Mouse (Mus musculus) forebrain, embryonic 12.5 days (tissue): ENCODE results near the gene Nfkbil1. TPM values are rescaled to one million over a fixed set of nuclear protein-coding genes. Genes with fewer than 3 reads are reported as not detected.

Experiments used
- ATAC-seq: fragments of 200-750 bp; cut with Nextera tagmentation; 2 replicates; pipeline ENCODE4 v1.8.0; 2017; ENCODE audit warnings: moderate TSS enrichment; ENCODE audit not compliant: low FRiP score
- H3K27ac ChIP-seq: fragments of 300-500 bp; sonication (generic); 2 replicates; pipeline ENCODE4 v1.5.1; 2016; ENCODE audit warnings: mild to moderate bottlenecking
- H3K27me3 ChIP-seq: fragments of 300-500 bp; sonication (generic); 2 replicates; pipeline ENCODE4 v1.6.1; 2016; ENCODE audit warnings: mild to moderate bottlenecking
- H3K36me3 ChIP-seq: fragments of 300-500 bp; sonication (generic); replicated peaks from 2 replicates; pipeline ENCODE4 v1.6.1; 2016; ENCODE audit warnings: mild to moderate bottlenecking
- H3K4me1 ChIP-seq: fragments of 300-500 bp; sonication (generic); 2 replicates; pipeline ENCODE4 v1.6.1; 2016
- H3K4me2 ChIP-seq: fragments of 300-500 bp; sonication (generic); 2 replicates; pipeline ENCODE4 v1.6.1; 2016; ENCODE audit warnings: mild to moderate bottlenecking, moderate library complexity
- H3K4me3 ChIP-seq: fragments of 300-500 bp; sonication (generic); replicated peaks from 2 replicates; pipeline ENCODE4 v1.5.1; 2016; ENCODE audit warnings: mild to moderate bottlenecking
- H3K9ac ChIP-seq: fragments of 300-500 bp; sonication (generic); 2 replicates; pipeline ENCODE4 v1.6.1; 2016; ENCODE audit warnings: mild to moderate bottlenecking
- H3K9me3 ChIP-seq: fragments of 300-500 bp; sonication (generic); 2 replicates; pipeline ENCODE4 v1.6.1; 2016
- WGBS: fragments of 180-500 bp; shearing (Covaris S2); methylation state at CpG from one replicate; pipeline ENCODE4 v1.1.7; 2016; 5-methylcytosine and 5-hydroxymethylcytosine counted together
- polyA plus RNA-seq: library from polyadenylated mRNA; unstranded; fragments of >200 nt; fragmentation: Nextera tagmentation; extraction: Ambion mirVana; gene quantifications from 2 replicates; pipeline ENCODE4 v1.2.1, GENCODE M21; 2016

The Nfkbil1 gene
- polyA plus RNA-seq, 1 experiment from 2014 or later = 11.0 TPM

GRCm38 (mm10) chr17:35193881-35194843 is 41.4 kb downstream of the Nfkbil1 start, which contains the start of gene Ltb:
Gene Ltb (plus strand): TSS chr17:35194439.
- H3K27me3 ChIP-seq = peaks cover 52% of the 10 kb centered on the region
- H3K36me3 ChIP-seq = no peaks in the 10 kb centered on the region
- peak within 1 kb of the TSS; percentile 61; the same call in 1 of the 2 replicates for H3K4me2 ChIP-seq
- H3K4me3 ChIP-seq = peak within 1 kb of the TSS; percentile 39; the same call in 1 of the 2 replicates
- no peaks in the 10 kb centered on the region for H3K9me3 ChIP-seq
- no peak within 1 kb of the TSS for H3K27ac ChIP-seq
- WGBS = 71% methylated on average over 20 of the region's 28 CpGs
- no peak within 1 kb of the TSS for H3K9ac ChIP-seq
- ATAC-seq = no peak
- H3K4me1 ChIP-seq = peaks cover 10% of the 10 kb centered on the region

- Histone ChIP-seq H3K4me1 (peaks cover 10% of the 10 kb centered on the region), H3K9me3 (no peaks in the 10 kb centered on the region), H3K36me3 (no peaks in the 10 kb centered on the region), H3K27me3 (peaks cover 43% of the 10 kb centered on the region), H3K9ac (no peak overlapping the region), H3K4me2 (no peak overlapping the region), H3K27ac (no peak overlapping the region), H3K4me3 (no peak overlapping the region)
- WGBS = 80% methylated on average over 5 of the region's 5 CpGs
- ATAC-seq = no peak
Observed at GRCm38 (mm10) chr17:35192924-35193323, 42.7 kb downstream of the Nfkbil1 start.

GRCm38 (mm10) chr17:35191723-35192122 is 43.9 kb downstream of the Nfkbil1 start:
- Histone ChIP-seq H3K4me3 (no peak overlapping the region), H3K9me3 (no peaks in the 10 kb centered on the region), H3K4me2 (no peak overlapping the region), H3K4me1 (peaks cover 11% of the 10 kb centered on the region), H3K36me3 (no peaks in the 10 kb centered on the region), H3K9ac (no peak overlapping the region), H3K27ac (no peak overlapping the region), H3K27me3 (peaks cover 36% of the 10 kb centered on the region)
- ATAC-seq = no peak
- WGBS = 63% methylated on average over 2 of the region's 2 CpGs

DNA sequence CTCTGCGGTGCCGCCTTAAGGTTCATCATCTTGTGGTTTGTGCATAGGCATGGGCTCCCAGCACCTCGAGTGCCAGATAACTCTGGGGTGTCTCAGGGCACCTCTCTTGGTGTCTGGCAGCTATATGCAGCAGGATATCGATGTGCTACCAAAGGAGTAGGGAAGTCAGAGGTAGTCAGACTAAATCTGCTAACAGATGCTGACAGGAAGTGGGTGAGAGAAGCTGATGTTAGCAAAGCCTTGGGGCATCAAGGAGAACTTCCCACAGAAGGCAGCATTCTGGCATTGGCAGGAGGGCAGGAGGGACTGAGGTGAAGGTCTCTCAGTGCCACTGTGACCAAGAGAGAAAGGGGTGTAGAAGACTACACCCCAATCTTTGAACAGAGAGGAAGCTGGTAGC is 45.5 kb downstream of the Nfkbil1 start:
- no peak for ATAC-seq
- Histone ChIP-seq H3K9me3 (no peaks in the 10 kb centered on the region), H3K4me3 (no peak overlapping the region), H3K4me2 (no peak overlapping the region), H3K27ac (no peak overlapping the region), H3K36me3 (no peaks in the 10 kb centered on the region), H3K9ac (no peak overlapping the region), H3K27me3 (peaks cover 19% of the 10 kb centered on the region), H3K4me1 (peaks cover 13% of the 10 kb centered on the region)
- WGBS = 74% methylated on average over 4 of the region's 4 CpGs

DNA sequence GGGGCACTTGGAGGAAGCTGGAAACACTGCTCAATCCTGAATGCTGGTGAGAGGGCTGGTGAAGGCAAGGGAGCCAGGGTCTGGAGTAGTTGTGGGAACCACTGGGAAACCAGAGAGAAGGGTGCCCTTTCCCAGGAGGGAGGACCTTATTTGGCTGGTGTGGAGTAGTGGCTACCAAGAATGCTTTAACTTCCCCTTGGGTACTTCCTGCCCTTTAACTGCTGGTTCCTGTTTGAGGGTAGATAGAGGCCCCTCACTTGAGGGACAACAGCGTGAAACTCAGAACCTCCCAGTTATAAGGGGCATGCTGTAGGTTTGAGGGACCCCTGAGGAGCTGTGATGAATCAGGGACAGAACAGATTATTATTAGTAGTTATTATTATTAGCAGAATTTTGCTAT is 46.4 kb downstream of the Nfkbil1 start:
- 75% methylated on average over 1 of the region's 1 CpGs for WGBS
- H3K4me1 ChIP-seq = peaks cover 13% of the 10 kb centered on the region
- no peak overlapping the region for H3K27ac ChIP-seq

DNA sequence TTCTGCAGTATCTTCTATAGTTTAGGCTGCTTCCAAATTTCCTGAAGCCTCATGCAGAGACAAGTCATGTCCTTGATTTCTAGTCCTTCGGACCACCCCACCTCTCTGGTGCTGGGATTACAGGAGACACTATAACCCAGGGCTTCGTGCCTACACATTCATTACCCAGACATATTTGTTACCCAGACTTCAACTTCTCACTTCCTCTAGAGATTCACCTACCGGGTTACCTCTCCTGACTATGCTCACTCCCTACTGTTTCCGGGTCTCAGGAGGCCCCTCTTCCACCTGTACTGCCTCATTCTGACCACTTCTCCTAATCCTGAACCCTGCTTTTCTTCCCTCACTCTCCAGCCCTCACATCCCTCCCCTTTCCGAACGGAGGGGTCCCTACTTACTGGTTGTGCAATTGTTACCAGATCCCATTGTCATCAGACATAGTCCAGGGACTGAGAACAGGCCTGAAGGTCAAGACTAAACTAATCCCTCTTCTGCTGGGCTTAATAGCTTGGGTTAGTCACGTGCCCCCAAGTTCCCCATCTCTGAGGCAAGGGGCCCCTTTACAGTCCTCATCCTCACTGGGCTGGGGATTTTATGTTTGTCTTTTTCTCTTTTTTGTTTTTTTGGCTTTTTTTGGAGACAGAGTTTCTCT is 47.5 kb downstream of the Nfkbil1 start, which contains the start of gene Lst1:
Gene Lst1 (minus strand): TSS at position 481 of the 652 bp plus-strand sequence.
- Histone ChIP-seq H3K9ac (no peak within 1 kb of the TSS), H3K9me3 (no peaks in the 10 kb centered on the region), H3K4me1 (peaks cover 13% of the 10 kb centered on the region), H3K36me3 (no peaks in the 10 kb centered on the region), H3K4me3 (no peak within 1 kb of the TSS), H3K27me3 (peaks cover 8% of the 10 kb centered on the region; the same call in 1 of the 2 replicates), H3K27ac (no peak within 1 kb of the TSS), H3K4me2 (no peak within 1 kb of the TSS)
- ATAC-seq = no peak
- WGBS = 75% methylated on average over 7 of the region's 7 CpGs

More for the DNA sequence above, 46.4 kb downstream of the Nfkbil1 start:
- no peaks in the 10 kb centered on the region for H3K36me3 ChIP-seq
- H3K4me2 ChIP-seq = no peak overlapping the region
- no peak overlapping the region for H3K9ac ChIP-seq
- H3K27me3 ChIP-seq = peaks cover 14% of the 10 kb centered on the region
- no peaks in the 10 kb centered on the region for H3K9me3 ChIP-seq
- ATAC-seq = no peak
- no peak overlapping the region for H3K4me3 ChIP-seq

DNA sequence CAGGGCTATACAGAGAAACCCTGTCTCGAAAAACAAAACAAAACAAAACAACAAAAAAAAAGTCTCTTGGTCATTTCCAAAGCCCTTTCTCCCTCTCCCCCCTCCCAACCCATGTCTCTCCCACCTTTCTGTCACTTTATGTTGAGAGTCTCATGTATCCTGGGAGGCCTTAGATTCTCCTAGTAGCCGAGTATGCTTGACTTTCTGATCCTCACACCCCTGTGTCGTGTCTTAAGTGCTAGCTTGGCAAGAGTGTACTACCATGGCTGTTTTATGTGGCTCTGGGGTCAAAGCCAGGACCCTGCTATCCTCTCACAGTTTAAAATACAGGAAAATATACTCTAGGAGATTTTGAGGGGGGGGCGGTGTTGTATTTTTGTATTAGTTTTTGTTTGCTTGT is 48.2 kb downstream of the Nfkbil1 start:
- ATAC-seq = no peak
- H3K36me3 ChIP-seq = no peaks in the 10 kb centered on the region
- peaks cover 8% of the 10 kb centered on the region; the same call in 1 of the 2 replicates for H3K27me3 ChIP-seq
- H3K4me3 ChIP-seq = no peak overlapping the region
- H3K4me2 ChIP-seq = no peak overlapping the region
- H3K4me1 ChIP-seq = peaks cover 13% of the 10 kb centered on the region
- no peak overlapping the region for H3K27ac ChIP-seq
- 71% methylated on average over 4 of the region's 4 CpGs for WGBS
- no peaks in the 10 kb centered on the region for H3K9me3 ChIP-seq
- no peak overlapping the region for H3K9ac ChIP-seq

- Histone ChIP-seq H3K9ac (no peak overlapping the region), H3K27ac (peak overlapping the region; percentile 58; the same call in 1 of the 2 replicates), H3K9me3 (no peaks in the 10 kb centered on the region), H3K4me3 (peak overlapping the region; percentile 40), H3K4me1 (peaks cover 13% of the 10 kb centered on the region), H3K36me3 (no peaks in the 10 kb centered on the region), H3K4me2 (peak overlapping the region; percentile 58), H3K27me3 (peaks cover 8% of the 10 kb centered on the region; the same call in 1 of the 2 replicates)
- 2% methylated on average over 4 of the region's 4 CpGs for WGBS
- no peak for ATAC-seq
Observed at GRCm38 (mm10) chr17:35186681-35187080, 48.9 kb downstream of the Nfkbil1 start.

DNA sequence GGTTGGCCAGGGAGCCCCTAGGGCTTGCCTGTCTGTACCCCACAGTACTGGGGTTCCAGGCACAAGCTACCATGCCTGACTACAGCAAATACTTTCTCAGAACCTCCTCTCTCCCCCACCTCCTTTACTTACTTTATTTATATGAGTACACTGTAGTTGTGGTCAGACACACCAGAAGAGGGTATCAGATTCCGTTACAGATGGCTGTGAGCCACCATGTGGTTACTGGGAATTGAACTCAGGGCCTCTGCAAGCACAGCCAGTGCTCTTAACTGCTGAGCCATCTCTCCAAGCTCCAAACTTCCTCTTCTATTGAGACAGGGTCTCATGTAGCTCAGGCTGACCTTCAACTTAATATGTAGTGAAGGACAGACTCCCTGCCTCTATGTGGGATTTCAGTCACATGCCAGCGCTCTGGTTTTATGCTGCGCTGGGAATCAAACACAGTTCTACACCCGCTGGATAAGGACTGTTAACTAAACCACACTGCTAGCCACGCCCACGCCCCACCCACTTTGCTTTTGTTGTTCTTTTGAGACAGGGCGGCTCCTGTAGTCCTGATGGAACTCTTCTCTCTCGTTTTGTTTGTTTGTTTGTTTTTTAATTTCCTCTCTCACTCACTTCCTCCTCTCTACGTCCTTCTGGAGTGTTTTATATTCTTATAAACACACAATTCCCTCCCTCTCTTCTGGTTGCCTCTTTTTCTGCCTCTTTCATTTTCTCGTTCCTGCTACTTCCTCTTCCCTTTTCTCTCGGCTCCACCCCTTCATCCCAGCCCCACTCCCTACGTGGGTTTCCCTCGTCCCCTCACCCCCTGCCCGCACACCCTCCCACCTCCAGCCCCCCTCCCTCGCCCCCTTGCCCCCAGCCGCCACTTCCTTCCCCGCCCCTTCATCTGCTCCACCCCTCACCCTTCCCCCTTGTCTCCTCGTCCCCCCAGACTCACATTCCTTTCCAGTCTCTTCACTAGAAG is 49.7 kb downstream of the Nfkbil1 start:
- ATAC-seq = peak; percentile 41; the same call in 1 of the 2 replicates
- H3K4me3 ChIP-seq = peak overlapping the region; percentile 40
- H3K9ac ChIP-seq = peak overlapping the region; percentile 49
- WGBS = 2% methylated on average over 18 of the region's 18 CpGs
- H3K27me3 ChIP-seq = peaks cover 8% of the 10 kb centered on the region; the same call in 1 of the 2 replicates
- peak overlapping the region; percentile 58; the same call in 1 of the 2 replicates for H3K27ac ChIP-seq
- peaks cover 13% of the 10 kb centered on the region for H3K4me1 ChIP-seq
- H3K9me3 ChIP-seq = no peaks in the 10 kb centered on the region
- peak overlapping the region; percentile 58 for H3K4me2 ChIP-seq
- H3K36me3 ChIP-seq = no peaks in the 10 kb centered on the region

- H3K36me3 ChIP-seq = no peaks in the 10 kb centered on the region
- H3K9me3 ChIP-seq = no peaks in the 10 kb centered on the region
- ATAC-seq = no peak
- no peak overlapping the region for H3K4me2 ChIP-seq
- 82% methylated on average over 5 of the region's 5 CpGs for WGBS
- no peaks in the 10 kb centered on the region for H3K4me1 ChIP-seq
- H3K9ac ChIP-seq = no peak overlapping the region
- H3K4me3 ChIP-seq = no peak overlapping the region
- no peak overlapping the region for H3K27ac ChIP-seq
- 0 out of 2 replicates have a peak, but pooled peaks cover 5% of the 10 kb centered on the region for H3K27me3 ChIP-seq
Observed at GRCm38 (mm10) chr17:35180093-35180492, 55.5 kb downstream of the Nfkbil1 start.

GRCm38 (mm10) chr17:35178528-35178927 is 57.1 kb downstream of the Nfkbil1 start:
- Histone ChIP-seq H3K9ac (no peak overlapping the region), H3K4me3 (no peak overlapping the region), H3K36me3 (no peaks in the 10 kb centered on the region), H3K27ac (no peak overlapping the region), H3K4me2 (no peak overlapping the region), H3K27me3 (no peaks in the 10 kb centered on the region), H3K9me3 (no peaks in the 10 kb centered on the region), H3K4me1 (no peaks in the 10 kb centered on the region)
- 11% methylated on average over 5 of the region's 5 CpGs for WGBS
- no peak for ATAC-seq
